Mouse (Mus musculus) kidney, adult 2 months (tissue): ENCODE measurements at regions not wholly inside any gene's neighbourhood (a gene's known extent, or its start where the extent isn't known, plus 50 kb on each side); places are given as distances from the start of the nearest gene placed in this dataset.

Source experiments
- CTCF ChIP-seq: fragments of 200-500 bp; conservative IDR thresholded peaks from 2 replicates; pipeline ENCODE4 v1.5.1; 2011; ENCODE audit warnings: low read depth, mild to moderate bottlenecking, control low read depth, low read length, moderate library complexity, mixed read lengths; ENCODE audit not compliant: insufficient read depth, insufficient read length
- POLR2A ChIP-seq: fragments of 200-500 bp; IDR thresholded peaks from one replicate; pipeline ENCODE4 v1.6.1; 2011; ENCODE audit warnings: low read depth, low read length, control low read depth

DNA sequence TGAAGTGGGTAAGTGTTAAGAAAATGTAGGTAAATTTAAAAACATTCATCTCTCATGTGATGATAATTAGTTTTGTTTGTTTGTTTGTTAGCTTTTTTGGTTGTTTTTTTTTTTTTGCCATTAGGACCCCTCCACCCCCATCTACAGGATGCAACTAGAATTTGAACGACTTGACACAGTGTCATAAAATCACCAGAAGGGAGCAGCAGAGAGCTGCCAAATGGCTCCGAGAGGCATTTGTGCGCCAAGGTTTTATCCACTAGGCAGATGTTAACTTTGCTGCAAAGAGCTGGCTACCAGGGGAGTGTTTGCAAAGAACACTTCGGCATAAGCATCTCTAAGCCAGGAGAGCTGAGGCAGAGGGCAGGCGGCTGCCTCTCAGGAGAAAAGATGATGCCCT is 72.7 kb upstream of the Acpp start:
- no peak for TF ChIP-seq POLR2A
- peak; percentile 57 for TF ChIP-seq CTCF
